8 mouse cellular contexts compared by ENCODE assay signal in the genomic region with DNA sequence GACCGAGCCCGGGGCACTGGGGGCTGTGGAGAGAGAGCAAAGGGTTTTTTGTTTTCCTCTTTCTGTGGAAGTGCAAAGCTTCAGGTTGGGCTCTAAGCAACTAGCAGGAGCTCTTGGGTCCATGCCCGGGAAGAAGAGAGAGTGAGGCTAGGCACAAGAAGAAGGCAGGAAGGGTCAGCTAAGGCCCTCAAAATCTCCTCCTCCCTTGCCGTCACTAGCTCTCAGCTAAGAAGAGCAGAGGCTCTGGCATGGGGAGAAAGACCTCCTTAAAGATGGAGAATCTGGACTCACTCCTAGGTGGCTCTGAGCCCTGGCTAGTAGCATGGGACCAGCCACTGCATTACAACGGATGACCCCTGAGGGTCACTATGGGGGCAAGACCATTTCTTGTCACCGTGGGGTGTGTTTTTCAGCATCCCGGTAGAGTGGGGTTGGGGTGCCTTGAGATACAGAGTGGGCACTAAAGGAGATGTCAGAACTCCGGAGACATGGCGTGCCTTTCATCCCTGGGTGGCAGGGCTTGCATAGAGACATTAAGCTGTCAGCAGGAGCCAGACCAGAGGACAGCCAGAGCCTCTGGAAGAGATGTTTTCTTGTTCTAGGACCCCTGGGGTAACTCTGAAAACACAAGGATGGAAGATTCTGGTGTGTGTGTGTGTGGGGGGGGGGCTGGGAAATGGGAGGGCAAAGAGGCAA. TPM values are rescaled to one million over a fixed set of nuclear protein-coding genes. Genes with fewer than 3 reads are reported as not detected.
DNase-seq lines count a peak whose midpoint lies in the region; ATAC-seq and TF ChIP-seq lines count a peak whose summit lies in the region.

No protein-coding gene starts in this region.

- 36% methylated on average over 9 of the region's 9 CpGs for WGBS in midbrain, embryonic 10.5 days
- WGBS in midbrain, embryonic 13.5 days: 34% methylated on average over 9 of the region's 9 CpGs
- 31% methylated on average over 9 of the region's 9 CpGs for WGBS in hindbrain, postnatal 0 days
- 40% methylated on average over 9 of the region's 9 CpGs for WGBS in lung, embryonic 15.5 days

- H3K4me3 ChIP-seq in midbrain, embryonic 10.5 days: no peak overlapping the region; the same call in 1 of the 2 replicates
- no peak overlapping the region for H3K4me3 ChIP-seq in midbrain, embryonic 13.5 days (replicated peaks)
- H3K4me3 ChIP-seq in hindbrain, postnatal 0 days (ENCODE audit: low read length): no peak overlapping the region
- H3K4me3 ChIP-seq in lung, embryonic 15.5 days: no peak overlapping the region

- H3K4me1 ChIP-seq in midbrain, embryonic 10.5 days: peaks cover 67% of the 10 kb centered on the region
- H3K4me1 ChIP-seq in midbrain, embryonic 13.5 days (replicated peaks): peaks cover 29% of the 10 kb centered on the region
- 0 out of 2 replicates have a peak, but pooled peaks cover 5% of the 10 kb centered on the region for H3K4me1 ChIP-seq in hindbrain, postnatal 0 days (ENCODE audit: insufficient read depth, low read length)
- H3K4me1 ChIP-seq in lung, embryonic 15.5 days: peaks cover 74% of the 10 kb centered on the region

- DNase-seq in cerebellum, adult 9-11 months: peak; percentile 64
- peak; percentile 45 for DNase-seq in midbrain, embryonic 10.5 days (ENCODE audit: low spot score)
- peak; percentile 57 for DNase-seq in hindbrain, postnatal 0 days (ENCODE audit: low spot score)
- DNase-seq in retina, postnatal 1 day: no peak
- DNase-seq in urinary bladder, postnatal 4 days (ENCODE audit: low spot score in 2 of 2): no peak

- ATAC-seq in cerebellum, adult (ENCODE audit: insufficient number of reproducible peaks, low FRiP score, low TSS enrichment): no peak; the same call in 1 of the 2 replicates
- no peak for ATAC-seq in midbrain, embryonic 13.5 days
- peak; percentile 45 for ATAC-seq in hindbrain, postnatal 0 days
- no peak for ATAC-seq in lung, embryonic 15.5 days (ENCODE audit: borderline replicate concordance, extremely low read depth, low FRiP score, low TSS enrichment)

- peaks cover 7% of the 10 kb centered on the region; the same call in 1 of the 2 replicates for H3K36me3 ChIP-seq in midbrain, embryonic 10.5 days
- H3K36me3 ChIP-seq in midbrain, embryonic 13.5 days: no peaks in the 10 kb centered on the region
- no peaks in the 10 kb centered on the region for H3K36me3 ChIP-seq in hindbrain, postnatal 0 days (ENCODE audit: insufficient read depth, low read length)
- no peaks in the 10 kb centered on the region for H3K36me3 ChIP-seq in lung, embryonic 15.5 days

- no peak overlapping the region for H3K4me2 ChIP-seq in midbrain, embryonic 13.5 days (replicated peaks)
- no peak overlapping the region for H3K4me2 ChIP-seq in hindbrain, postnatal 0 days (ENCODE audit: low read depth, low read length)
- 0 out of 2 replicates have a peak overlapping the region, but pooled peaks have one; percentile 12 for H3K4me2 ChIP-seq in lung, embryonic 15.5 days

- H3K27ac ChIP-seq in midbrain, embryonic 10.5 days (replicated peaks): peak overlapping the region; percentile 76
- H3K27ac ChIP-seq in midbrain, embryonic 13.5 days: no peak overlapping the region
- H3K27ac ChIP-seq in hindbrain, postnatal 0 days: peak overlapping the region; percentile 60
- H3K27ac ChIP-seq in lung, embryonic 15.5 days: peak overlapping the region; percentile 83

- no peak overlapping the region for H3K9ac ChIP-seq in midbrain, embryonic 13.5 days (replicated peaks)
- no peak overlapping the region for H3K9ac ChIP-seq in hindbrain, postnatal 0 days (replicated peaks; ENCODE audit: low read length)
- no peak overlapping the region for H3K9ac ChIP-seq in lung, embryonic 15.5 days

- no peaks in the 10 kb centered on the region for H3K9me3 ChIP-seq in midbrain, embryonic 10.5 days (replicated peaks)
- no peaks in the 10 kb centered on the region for H3K9me3 ChIP-seq in midbrain, embryonic 13.5 days
- H3K9me3 ChIP-seq in hindbrain, postnatal 0 days (ENCODE audit: low read length): no peaks in the 10 kb centered on the region
- no peaks in the 10 kb centered on the region for H3K9me3 ChIP-seq in lung, embryonic 15.5 days

- H3K27me3 ChIP-seq in midbrain, embryonic 10.5 days (ENCODE audit: low read depth, poor library complexity, severe bottlenecking): peaks cover 49% of the 10 kb centered on the region
- H3K27me3 ChIP-seq in midbrain, embryonic 13.5 days: peaks cover 7% of the 10 kb centered on the region; the same call in 1 of the 2 replicates
- no peaks in the 10 kb centered on the region for H3K27me3 ChIP-seq in hindbrain, postnatal 0 days (ENCODE audit: insufficient read depth, low read length)
- no peaks in the 10 kb centered on the region for H3K27me3 ChIP-seq in lung, embryonic 15.5 days

- TF ChIP-seq CTCF in hindbrain, postnatal 0 days (IDR thresholded peaks at IDR 0.05; ENCODE audit: low read depth): no peak

RNA-seq across cellular contexts. Expression of gene Cdc42ep4, which starts 54.8 kb away (rescaled TPM):
- 91.4 and 105 TPM in 2 replicates for polyA plus RNA-seq in midbrain, embryonic 10.5 days (2016; fragmentation: Nextera tagmentation; extraction: Ambion mirVana)
- 80.0 and 82.7 TPM in 2 replicates for polyA plus RNA-seq in midbrain, embryonic 13.5 days (2015; fragmentation: Nextera tagmentation; extraction: Ambion mirVana)
- total RNA-seq in hindbrain, postnatal 0 days (2014; rRNA removed): 104 and 116 TPM in 2 replicates
- polyA plus RNA-seq in hindbrain, postnatal 0 days (2015; fragmentation: Nextera tagmentation; extraction: Ambion mirVana): 55.7 and 56.4 TPM in 2 replicates
- polyA plus RNA-seq in lung, embryonic 15.5 days (2015; fragmentation: Nextera tagmentation; extraction: Ambion mirVana): 122 TPM in 2 replicates

Comparison
In these comparisons a context has a peak if more than half of its experiments do, and no peak if none do; other contexts are left out.
1. DNase-seq: peak in cerebellum, adult 9-11 months (single experiment), midbrain, embryonic 10.5 days (single experiment) and hindbrain, postnatal 0 days (single experiment); none in retina, postnatal 1 day (single experiment) and urinary bladder, postnatal 4 days (0 of 2).